Mouse (Mus musculus): ENCODE measurements at regions not wholly inside any gene's neighbourhood (a gene's known extent, or its start where the extent isn't known, plus 50 kb on each side); places are given as distances from the start of the nearest gene placed in this dataset.

- peak; percentile 72 for DNase-seq
These were observed 50.8 kb upstream of the Ptpn13 start for GRCm38 (mm10) chr5:103374162-103374561.

- no peak for DNase-seq
These were observed 51.9 kb upstream of the Ptpn13 start for GRCm38 (mm10) chr5:103373089-103373488.

GRCm38 (mm10) chr5:103370456-103370855 is 54.5 kb upstream of the Ptpn13 start:
- no peak for DNase-seq

GRCm38 (mm10) chr5:103368993-103369392 is 56.0 kb upstream of the Ptpn13 start:
- DNase-seq: peak; percentile 36

GRCm38 (mm10) chr5:103367201-103367671 is 57.8 kb upstream of the Ptpn13 start:
- no peak for DNase-seq

GRCm38 (mm10) chr5:103365700-103366448 is 59.1 kb upstream of the Ptpn13 start:
- no peak for DNase-seq

- peak; percentile 81 for DNase-seq
These were observed 59.9 kb upstream of the Ptpn13 start for GRCm38 (mm10) chr5:103364791-103365699.

- DNase-seq: no peak
These were observed 64.2 kb upstream of the Ptpn13 start for GRCm38 (mm10) chr5:103360775-103361247.

GRCm38 (mm10) chr5:103360360-103360759 is 64.6 kb upstream of the Ptpn13 start:
- DNase-seq: no peak

- DNase-seq: no peak
These were observed 67.4 kb upstream of the Ptpn13 start for GRCm38 (mm10) chr5:103357558-103357957.

GRCm38 (mm10) chr5:103356500-103356899 is 68.5 kb upstream of the Ptpn13 start:
- DNase-seq: peak; percentile 48

- peak; percentile 73 for DNase-seq
These were observed 69.4 kb upstream of the Ptpn13 start for GRCm38 (mm10) chr5:103355372-103356300.

GRCm38 (mm10) chr5:103343869-103344268 is 81.1 kb upstream of the Ptpn13 start:
- peak; percentile 19 for DNase-seq

GRCm38 (mm10) chr5:103341456-103341855 is 83.5 kb upstream of the Ptpn13 start:
- DNase-seq: peak; percentile 53

GRCm38 (mm10) chr5:103340626-103341025 is 84.4 kb upstream of the Ptpn13 start:
- no peak for DNase-seq

- no peak for DNase-seq
These were observed 88.1 kb upstream of the Ptpn13 start for GRCm38 (mm10) chr5:103336689-103337490.

- DNase-seq: no peak
These were observed 88.9 kb upstream of the Ptpn13 start for GRCm38 (mm10) chr5:103335916-103336688.

- DNase-seq: no peak
These were observed 98.6 kb upstream of the Ptpn13 start for GRCm38 (mm10) chr5:103326412-103326811.

- DNase-seq: no peak
These were observed 104.7 kb upstream of the Ptpn13 start for GRCm38 (mm10) chr5:103320341-103320740.

GRCm38 (mm10) chr5:103309806-103310525 is 98.8 kb upstream of the Mapk10 start:
- DNase-seq: no peak
